Mouse (Mus musculus): ENCODE results near the gene Pde1a. TPM values are rescaled to one million over a fixed set of nuclear protein-coding genes. Genes with fewer than 3 reads are reported as not detected.

The Pde1a gene
- polyA plus RNA-seq, 1 experiment = 105 TPM

DNA sequence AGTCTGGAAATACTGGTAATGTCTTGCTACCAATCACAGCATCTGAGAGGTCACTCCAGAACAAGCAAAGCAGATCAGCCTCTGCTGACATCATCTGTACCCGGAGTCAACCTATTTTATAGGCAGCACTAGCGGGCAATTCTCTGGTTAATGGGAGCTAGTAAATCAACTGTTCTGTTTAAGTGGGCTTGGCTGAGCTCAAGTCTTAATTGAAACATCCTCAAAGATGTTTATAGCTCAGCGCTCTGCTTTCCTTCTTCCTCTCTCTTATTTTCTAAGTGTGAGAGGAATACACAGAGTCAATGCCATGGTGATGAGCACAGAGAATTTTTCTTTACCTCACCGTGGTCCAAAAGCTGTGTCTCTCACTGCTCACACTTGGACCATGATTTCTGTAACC is 208.8 kb downstream of the Pde1a start:
- Histone ChIP-seq H3K36me3 (ENCODE audit: control insufficient read depth, insufficient read depth, low read length) (no peaks in the 10 kb centered on the region), H3K4me3 (ENCODE audit: control insufficient read depth, low read depth, low read length) (no peak overlapping the region), H3K4me1 (ENCODE audit: control insufficient read depth, insufficient read depth, low read length) (no peaks in the 10 kb centered on the region), H3K27ac (ENCODE audit: control insufficient read depth, insufficient read depth, low read depth, low read length) (no peak overlapping the region), H3K27me3 (ENCODE audit: control insufficient read depth, insufficient read depth, low read length) (no peaks in the 10 kb centered on the region)
- TF ChIP-seq POLR2A (IDR thresholded peaks at IDR 0.05; ENCODE audit: control insufficient read depth, low read depth, low read length) = no peak
- TF ChIP-seq CTCF (IDR thresholded peaks at IDR 0.05; ENCODE audit: control insufficient read depth, insufficient read depth, insufficient replicate concordance, low read depth, low read length) = no peak

DNA sequence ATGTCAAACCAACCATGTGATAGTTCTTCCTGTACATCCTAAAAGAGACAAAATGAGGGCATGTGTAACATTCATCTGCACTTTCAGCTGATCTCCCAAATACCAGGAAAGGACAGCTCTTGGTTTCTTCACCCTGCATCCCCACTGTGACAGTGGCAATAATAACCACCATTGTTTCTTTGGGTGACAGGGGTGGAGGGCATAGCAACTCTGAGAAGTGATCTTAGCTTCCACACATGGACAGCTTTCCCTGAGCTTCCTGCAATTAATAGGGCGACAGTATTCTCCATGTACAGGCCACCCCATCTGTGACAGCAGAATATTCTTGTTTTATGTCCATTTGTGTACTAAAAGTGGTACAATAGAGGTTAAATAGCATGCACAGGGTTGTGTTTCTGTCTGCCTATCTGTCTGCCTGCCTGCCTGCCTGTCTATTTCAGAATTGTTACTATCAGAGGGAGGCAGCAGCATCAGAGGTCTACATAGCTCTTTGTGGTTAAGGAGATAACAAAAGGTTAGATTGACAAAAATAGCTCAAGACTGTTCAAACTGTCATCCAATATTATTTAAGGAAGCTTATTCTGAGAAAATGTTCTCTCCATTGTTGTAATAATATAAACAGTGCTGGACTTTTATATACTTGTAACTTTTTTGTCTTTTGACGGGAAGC is 227.3 kb downstream of the Pde1a start:
- Histone ChIP-seq H3K4me3 (ENCODE audit: control insufficient read depth, low read depth, low read length) (no peak overlapping the region), H3K27ac (ENCODE audit: control insufficient read depth, insufficient read depth, low read depth, low read length) (no peak overlapping the region), H3K4me1 (ENCODE audit: control insufficient read depth, insufficient read depth, low read length) (no peaks in the 10 kb centered on the region), H3K27me3 (ENCODE audit: control insufficient read depth, insufficient read depth, low read length) (no peaks in the 10 kb centered on the region), H3K36me3 (ENCODE audit: control insufficient read depth, insufficient read depth, low read length) (no peaks in the 10 kb centered on the region)
- TF ChIP-seq POLR2A (IDR thresholded peaks at IDR 0.05; ENCODE audit: control insufficient read depth, low read depth, low read length) (no peak), CTCF (IDR thresholded peaks at IDR 0.05; ENCODE audit: control insufficient read depth, insufficient read depth, insufficient replicate concordance, low read depth, low read length) (no peak)

DNA sequence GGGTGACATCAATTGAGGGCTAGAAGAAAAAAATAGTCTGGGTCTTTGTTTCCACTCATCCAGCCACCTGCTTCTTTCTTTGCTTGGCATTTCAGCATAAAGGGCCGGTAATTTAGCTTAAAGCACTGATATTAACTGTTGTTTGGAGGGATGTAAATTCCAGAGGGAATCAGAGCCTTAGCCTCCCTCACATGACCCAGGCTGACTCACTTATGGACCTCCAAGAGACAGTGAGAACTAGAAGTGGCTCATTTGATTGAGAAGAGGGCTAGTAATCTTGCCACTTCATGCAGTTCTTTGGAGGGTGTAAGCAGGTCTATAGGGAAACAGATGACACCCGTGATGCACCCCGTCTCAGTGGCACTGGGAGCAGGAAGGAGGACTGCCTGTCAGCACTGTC is 230.7 kb downstream of the Pde1a start:
- H3K27me3 ChIP-seq (ENCODE audit: control insufficient read depth, insufficient read depth, low read length) = no peaks in the 10 kb centered on the region
- no peaks in the 10 kb centered on the region for H3K36me3 ChIP-seq (ENCODE audit: control insufficient read depth, insufficient read depth, low read length)
- no peaks in the 10 kb centered on the region for H3K4me1 ChIP-seq (ENCODE audit: control insufficient read depth, insufficient read depth, low read length)
- TF ChIP-seq POLR2A (IDR thresholded peaks at IDR 0.05; ENCODE audit: control insufficient read depth, low read depth, low read length) (no peak), CTCF (IDR thresholded peaks at IDR 0.05; ENCODE audit: control insufficient read depth, insufficient read depth, insufficient replicate concordance, low read depth, low read length) (no peak)
- H3K4me3 ChIP-seq (ENCODE audit: control insufficient read depth, low read depth, low read length) = no peak overlapping the region
- H3K27ac ChIP-seq (ENCODE audit: control insufficient read depth, insufficient read depth, low read depth, low read length) = no peak overlapping the region

DNA sequence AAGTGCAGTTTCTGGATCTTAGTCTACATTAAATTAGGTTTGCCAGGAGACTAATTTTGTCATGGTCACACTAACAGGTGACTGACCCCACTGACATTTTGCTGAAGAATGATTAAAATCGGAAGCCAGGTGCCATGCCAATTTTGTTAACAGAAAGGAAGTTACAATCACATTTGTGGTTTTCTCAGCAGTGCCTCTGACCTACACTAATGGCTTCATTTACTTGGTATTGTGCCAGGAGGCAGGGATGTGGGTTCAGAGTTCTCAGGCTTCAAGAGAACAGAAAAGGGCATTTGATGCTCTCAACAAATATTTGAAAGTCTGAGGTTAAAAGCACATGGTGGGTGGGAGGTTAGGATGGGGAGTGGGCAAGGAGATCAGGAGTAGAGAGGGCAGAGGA is 236.4 kb downstream of the Pde1a start:
- Histone ChIP-seq H3K4me3 (ENCODE audit: control insufficient read depth, low read depth, low read length) (no peak overlapping the region), H3K27ac (ENCODE audit: control insufficient read depth, insufficient read depth, low read depth, low read length) (no peak overlapping the region), H3K36me3 (ENCODE audit: control insufficient read depth, insufficient read depth, low read length) (no peaks in the 10 kb centered on the region), H3K4me1 (ENCODE audit: control insufficient read depth, insufficient read depth, low read length) (no peaks in the 10 kb centered on the region), H3K27me3 (ENCODE audit: control insufficient read depth, insufficient read depth, low read length) (no peaks in the 10 kb centered on the region)
- TF ChIP-seq CTCF (IDR thresholded peaks at IDR 0.05; ENCODE audit: control insufficient read depth, insufficient read depth, insufficient replicate concordance, low read depth, low read length) = no peak

DNA sequence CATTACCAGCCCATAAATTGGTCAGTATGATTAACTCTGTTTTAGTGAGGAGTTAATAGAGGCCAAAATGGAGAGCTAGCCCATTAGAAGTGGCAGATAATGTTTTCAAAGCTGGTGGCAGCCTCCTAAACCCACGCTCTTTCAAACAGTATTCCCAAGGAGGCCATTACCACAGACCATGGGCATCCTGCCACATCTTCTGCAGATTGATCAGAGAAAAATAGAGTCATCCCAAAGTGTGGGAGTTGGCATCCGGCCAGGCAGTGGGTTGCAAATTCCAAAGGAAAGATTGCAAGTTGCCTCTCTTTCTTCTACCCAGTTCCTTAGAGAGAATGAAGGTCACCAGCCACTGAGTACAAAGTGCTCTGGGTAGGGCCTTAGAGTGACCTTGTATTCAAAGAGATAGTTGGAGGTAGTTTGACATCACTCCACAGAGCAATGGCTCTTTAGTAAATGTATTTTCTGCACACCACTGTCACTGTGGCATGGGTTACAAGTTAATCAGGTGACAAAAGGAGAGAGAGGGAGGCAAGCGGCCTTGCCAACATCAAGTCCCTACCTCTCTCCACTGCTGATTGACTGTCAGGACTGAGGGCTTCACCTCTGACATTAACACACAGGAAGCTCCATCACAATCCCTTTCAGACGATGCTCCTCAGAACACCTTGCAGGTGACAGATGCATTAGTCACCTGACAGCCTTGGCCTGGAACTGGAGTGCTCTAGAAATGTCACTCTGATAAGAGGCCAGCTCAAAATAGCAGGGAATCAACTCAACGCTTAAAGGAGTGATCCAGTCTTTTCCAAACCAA is 237.3 kb downstream of the Pde1a start:
- Histone ChIP-seq H3K4me3 (ENCODE audit: control insufficient read depth, low read depth, low read length) (no peak overlapping the region), H3K4me1 (ENCODE audit: control insufficient read depth, insufficient read depth, low read length) (no peaks in the 10 kb centered on the region), H3K27ac (ENCODE audit: control insufficient read depth, insufficient read depth, low read depth, low read length) (no peak overlapping the region), H3K27me3 (ENCODE audit: control insufficient read depth, insufficient read depth, low read length) (no peaks in the 10 kb centered on the region), H3K36me3 (ENCODE audit: control insufficient read depth, insufficient read depth, low read length) (no peaks in the 10 kb centered on the region)
- no peak for TF ChIP-seq CTCF (IDR thresholded peaks at IDR 0.05; ENCODE audit: control insufficient read depth, insufficient read depth, insufficient replicate concordance, low read depth, low read length)
- no peak for TF ChIP-seq POLR2A (IDR thresholded peaks at IDR 0.05; ENCODE audit: control insufficient read depth, low read depth, low read length)

DNA sequence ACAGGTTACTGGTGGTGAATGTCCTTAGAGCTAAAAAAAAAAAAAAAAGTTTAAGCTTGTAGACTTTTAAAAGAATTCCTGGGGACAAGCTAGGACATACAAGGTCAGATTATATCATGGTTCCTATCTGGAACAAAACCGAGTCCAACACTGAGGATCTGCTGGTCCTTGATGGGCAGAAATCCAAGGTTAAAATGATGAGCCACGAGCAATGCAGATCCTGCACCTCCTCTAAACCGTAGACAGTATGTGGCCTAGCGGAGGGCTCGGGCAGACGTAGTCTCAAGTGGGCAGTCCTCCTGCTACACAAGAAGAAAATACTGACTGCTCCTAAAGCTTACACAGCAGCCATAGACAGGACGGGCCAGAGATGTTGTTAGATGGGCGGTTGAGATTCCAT is 238.5 kb downstream of the Pde1a start:
- Histone ChIP-seq H3K27ac (ENCODE audit: control insufficient read depth, insufficient read depth, low read depth, low read length) (no peak overlapping the region), H3K4me3 (ENCODE audit: control insufficient read depth, low read depth, low read length) (no peak overlapping the region), H3K4me1 (ENCODE audit: control insufficient read depth, insufficient read depth, low read length) (no peaks in the 10 kb centered on the region), H3K36me3 (ENCODE audit: control insufficient read depth, insufficient read depth, low read length) (no peaks in the 10 kb centered on the region), H3K27me3 (ENCODE audit: control insufficient read depth, insufficient read depth, low read length) (no peaks in the 10 kb centered on the region)
- TF ChIP-seq POLR2A (IDR thresholded peaks at IDR 0.05; ENCODE audit: control insufficient read depth, low read depth, low read length) (no peak), CTCF (IDR thresholded peaks at IDR 0.05; ENCODE audit: control insufficient read depth, insufficient read depth, insufficient replicate concordance, low read depth, low read length) (no peak)

DNA sequence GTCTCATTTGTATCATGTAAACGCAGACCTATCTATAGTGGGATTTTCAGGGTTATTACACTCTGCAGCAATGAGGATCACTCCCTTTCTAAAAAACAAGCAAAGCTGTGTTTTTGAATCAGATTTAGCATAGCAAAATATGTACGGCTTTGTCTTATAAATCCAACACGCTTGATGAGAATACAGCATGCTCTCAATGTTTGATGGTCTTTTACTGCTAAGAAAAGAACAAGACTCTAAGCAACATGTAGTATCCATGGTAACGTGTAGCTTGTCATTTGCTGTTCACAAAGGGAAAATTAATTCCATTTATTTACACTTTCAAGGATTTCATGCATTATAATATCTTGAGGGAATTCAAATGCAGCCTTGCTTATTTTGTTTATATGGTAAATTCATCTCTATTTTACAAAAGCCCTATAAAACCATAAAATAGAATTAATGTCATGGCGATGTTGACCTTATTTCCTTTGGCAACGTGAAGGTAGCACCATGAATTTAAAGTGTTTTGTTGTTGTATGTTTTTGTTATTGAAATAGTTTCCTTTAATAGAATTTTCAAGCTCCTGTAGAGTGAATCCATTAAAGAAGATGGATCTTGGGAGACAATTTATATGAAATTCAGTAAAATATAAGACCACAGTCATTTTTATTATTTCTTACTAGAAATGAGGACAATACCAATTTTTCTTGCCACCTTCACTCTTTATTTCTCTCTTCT is 245.5 kb downstream of the Pde1a start:
- H3K4me3 ChIP-seq (ENCODE audit: control insufficient read depth, low read depth, low read length) = no peak overlapping the region
- TF ChIP-seq POLR2A (IDR thresholded peaks at IDR 0.05; ENCODE audit: control insufficient read depth, low read depth, low read length) (no peak), CTCF (IDR thresholded peaks at IDR 0.05; ENCODE audit: control insufficient read depth, insufficient read depth, insufficient replicate concordance, low read depth, low read length) (no peak)
- no peaks in the 10 kb centered on the region for H3K4me1 ChIP-seq (ENCODE audit: control insufficient read depth, insufficient read depth, low read length)
- no peaks in the 10 kb centered on the region for H3K27me3 ChIP-seq (ENCODE audit: control insufficient read depth, insufficient read depth, low read length)
- H3K36me3 ChIP-seq (ENCODE audit: control insufficient read depth, insufficient read depth, low read length) = no peaks in the 10 kb centered on the region
- H3K27ac ChIP-seq (ENCODE audit: control insufficient read depth, insufficient read depth, low read depth, low read length) = no peak overlapping the region

Measured in testis, adult 2 months (tissue).